Mouse (Mus musculus) urinary bladder, postnatal 10 days (tissue): ENCODE results near the gene Arid4a.

Experiments
- DNase-seq: peaks from one replicate; pipeline ENCODE4 v3.0.0; 2022; ENCODE audit warnings: low spot score

Arid4a gene

GRCm38 (mm10) chr12:71015363-71016210, at the start of gene Arid4a:
Gene Arid4a (plus strand): TSS chr12:71015990.
- DNase-seq, result peak; percentile 81

GRCm38 (mm10) chr12:70967581-70967980, 48.2 kb upstream of the Arid4a start:
- DNase-seq, result no peak

GRCm38 (mm10) chr12:70968141-70968790, 47.5 kb upstream of the Arid4a start:
- DNase-seq, result peak; percentile 41

GRCm38 (mm10) chr12:70968791-70969307, 46.9 kb upstream of the Arid4a start:
- peak; percentile 60 for DNase-seq

- DNase-seq, result no peak
Measured at GRCm38 (mm10) chr12:70969485-70970184, 46.2 kb upstream of the Arid4a start.

GRCm38 (mm10) chr12:70973831-70974230, 42.0 kb upstream of the Arid4a start:
- no peak for DNase-seq

GRCm38 (mm10) chr12:70974441-70975266, 41.1 kb upstream of the Arid4a start, which contains the start of gene Psma3:
Gene Psma3 (plus strand): TSS chr12:70974621.
- peak; percentile 53 for DNase-seq

GRCm38 (mm10) chr12:70975406-70975805, 40.4 kb upstream of the Arid4a start:
- DNase-seq, result no peak

- DNase-seq, result no peak
Measured at GRCm38 (mm10) chr12:70975891-70976290, 39.9 kb upstream of the Arid4a start.

- DNase-seq, result no peak
Measured at GRCm38 (mm10) chr12:70978345-70978744, 37.4 kb upstream of the Arid4a start.

- no peak for DNase-seq
Measured at GRCm38 (mm10) chr12:70984855-70985550, 30.8 kb upstream of the Arid4a start.

- no peak for DNase-seq
Measured at GRCm38 (mm10) chr12:70997225-70997624, 18.6 kb upstream of the Arid4a start.

- DNase-seq, result no peak
Measured at GRCm38 (mm10) chr12:70999423-70999903, 16.3 kb upstream of the Arid4a start.

GRCm38 (mm10) chr12:71000344-71000743, 15.4 kb upstream of the Arid4a start:
- DNase-seq, result no peak

GRCm38 (mm10) chr12:71001456-71001855, 14.3 kb upstream of the Arid4a start:
- no peak for DNase-seq

GRCm38 (mm10) chr12:71003760-71004426, 11.9 kb upstream of the Arid4a start:
- no peak for DNase-seq

GRCm38 (mm10) chr12:71006141-71006540, 9.6 kb upstream of the Arid4a start:
- no peak for DNase-seq

GRCm38 (mm10) chr12:71006901-71007300, 8.9 kb upstream of the Arid4a start:
- DNase-seq, result no peak

GRCm38 (mm10) chr12:71009769-71010168, 6.0 kb upstream of the Arid4a start:
- no peak for DNase-seq

GRCm38 (mm10) chr12:71014845-71015362, 886 bp upstream of the Arid4a start:
- no peak for DNase-seq
